Mouse (Mus musculus) monocyte, adult 5-6 weeks (primary cell): ENCODE data around the gene Ltbp1. TPM values are rescaled to one million over a fixed set of nuclear protein-coding genes. Genes with fewer than 3 reads are reported as not detected.

Source experiments
- ATAC-seq: fragments of 153-309, 156-312 bp; replicated peaks from 2 replicates; pipeline ENCODE4 v1.8.0; 2017; ENCODE audit warnings: mild to moderate bottlenecking; ENCODE audit not compliant: low TSS enrichment, insufficient number of reproducible peaks, severe bottlenecking, poor library complexity, low FRiP score
- total RNA-seq: library from RNA; stranded (forward); fragments of 200-1000, 200-491, 200-594 nt; gene quantifications from 3 replicates; pipeline ENCODE4 v1.2.3, GENCODE M21; 2017

Ltbp1 gene
- total RNA-seq, 1 experiment from 2014 or later: 1.0 TPM

DNA sequence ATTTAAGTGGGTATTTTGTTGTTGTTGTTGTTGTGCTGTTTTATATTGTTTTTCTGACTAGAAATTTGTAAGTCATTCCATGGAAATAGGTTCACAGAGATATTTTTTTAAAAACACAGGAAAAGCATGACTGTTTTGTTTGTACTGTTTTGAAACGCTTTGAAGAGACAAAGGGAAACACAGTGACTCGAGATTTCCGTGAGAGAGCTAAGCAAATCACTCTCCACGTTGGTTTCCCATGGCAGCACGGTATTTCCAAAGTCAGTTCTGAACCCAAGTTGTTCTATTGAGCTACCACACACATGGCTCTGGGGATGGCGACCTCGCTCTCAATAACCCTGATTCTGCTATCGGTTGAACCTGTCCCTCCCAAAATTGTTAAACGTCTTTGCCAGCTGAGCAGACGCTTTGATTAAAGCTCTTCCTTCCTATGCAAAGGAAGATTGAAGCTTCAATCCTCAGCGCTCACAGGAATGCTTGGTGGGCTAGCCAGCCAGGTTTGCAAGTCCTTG, 431.9 kb downstream of the Ltbp1 start:
- no peak for ATAC-seq

DNA sequence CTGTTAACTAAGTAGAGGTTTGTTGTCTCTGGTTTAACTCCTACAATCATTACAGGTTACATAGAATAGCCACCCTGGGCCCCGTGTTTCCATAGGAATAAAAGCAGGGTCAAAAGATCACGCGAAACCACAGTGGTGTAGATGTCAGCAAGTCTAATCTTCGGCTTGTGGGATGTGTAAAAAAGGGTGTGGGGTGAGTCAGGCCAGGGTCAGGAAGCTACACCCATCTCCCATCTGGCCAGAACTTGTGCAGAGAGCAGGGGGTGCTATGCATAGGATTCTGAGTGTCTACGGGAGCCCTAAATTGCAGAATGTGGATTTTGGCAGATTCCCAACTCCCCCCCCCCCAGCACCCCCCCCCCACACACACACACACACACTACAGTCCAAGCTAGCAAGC, 432.8 kb downstream of the Ltbp1 start:
- ATAC-seq: no peak

DNA sequence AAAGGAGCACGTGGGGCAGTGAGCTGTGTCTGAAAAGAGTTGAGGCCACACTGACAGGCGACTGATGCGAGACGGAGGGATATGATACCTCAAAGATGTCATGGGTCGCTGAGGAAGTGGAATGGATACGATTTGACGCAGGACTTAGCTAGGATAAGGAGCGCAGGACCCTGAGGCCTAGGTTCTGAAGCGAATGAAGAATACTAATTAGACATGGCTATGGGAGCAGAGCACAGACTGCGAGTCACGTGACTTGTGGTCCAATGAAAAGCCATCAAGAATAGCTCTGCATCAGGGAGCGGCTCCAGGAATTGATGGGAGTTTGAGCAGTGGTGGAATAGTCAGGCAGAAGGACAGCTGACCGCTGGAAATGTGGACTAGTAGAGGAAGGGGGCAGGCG, 433.7 kb downstream of the Ltbp1 start:
- ATAC-seq: no peak; the same call in 1 of the 2 replicates

DNA sequence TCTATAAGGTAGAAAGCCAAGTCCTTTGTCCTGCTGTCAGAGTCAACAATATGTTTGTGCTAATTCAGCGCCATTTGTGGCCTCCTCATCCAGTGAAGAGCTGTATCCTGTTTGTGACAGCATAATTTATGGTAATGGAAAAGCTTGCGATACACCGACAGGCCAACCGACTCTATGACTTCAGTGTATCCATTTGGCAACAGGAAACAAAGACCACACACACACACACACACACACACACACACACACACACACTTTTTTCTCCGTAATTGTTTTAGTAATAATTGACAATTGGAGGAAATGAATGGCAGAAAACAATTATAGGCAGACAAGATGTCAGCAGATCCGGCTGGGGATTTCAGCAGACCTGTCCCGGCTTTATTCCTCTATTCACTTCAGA, 435.3 kb downstream of the Ltbp1 start:
- no peak for ATAC-seq

DNA sequence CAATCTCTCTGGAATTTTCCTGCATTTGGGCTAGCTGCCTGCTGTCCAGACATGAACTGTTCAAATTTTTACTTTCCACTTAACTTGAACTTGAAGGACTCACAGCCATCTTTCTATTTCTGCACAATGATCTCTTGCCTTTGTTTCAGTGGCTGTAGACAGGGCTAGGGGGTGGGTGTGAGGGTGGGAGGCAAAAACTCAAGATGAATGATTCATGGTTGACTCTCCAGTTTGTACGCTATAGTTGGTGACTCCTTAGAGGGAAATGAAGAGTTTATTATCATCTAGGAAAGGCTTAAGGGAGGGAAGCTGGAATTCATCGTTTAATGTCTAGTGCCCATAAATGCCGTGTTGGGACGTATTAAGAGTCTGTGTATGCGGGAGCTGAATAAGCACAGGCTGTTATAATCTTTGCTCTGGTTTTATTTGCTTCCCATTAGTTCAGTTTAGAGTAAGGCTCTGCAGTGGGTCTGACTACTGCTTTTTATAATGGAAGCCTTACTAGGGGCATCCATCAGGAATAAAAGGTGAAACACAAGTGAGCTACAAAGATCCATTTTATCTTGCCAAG, 436.0 kb downstream of the Ltbp1 start:
- ATAC-seq: no peak
